Mouse (Mus musculus) liver, embryonic 16.5 days (tissue): ENCODE measurements around the gene Lipa. TPM values are rescaled to one million over a fixed set of nuclear protein-coding genes. Genes with fewer than 3 reads are reported as not detected.

ENCODE experiments used
- ATAC-seq: fragments of 200-750 bp; cut with Nextera tagmentation; 2 replicates; pipeline ENCODE4 v1.8.0; 2017; ENCODE audit warnings: low read depth, mild to moderate bottlenecking, moderate number of reproducible peaks, moderate library complexity
- H3K27ac ChIP-seq: fragments of 300-500 bp; sonication (generic); 2 replicates; pipeline ENCODE4 v1.5.1; 2014; ENCODE audit warnings: mild to moderate bottlenecking, low read length
- H3K27me3 ChIP-seq: fragments of 300-500 bp; sonication (generic); 2 replicates; pipeline ENCODE4 v1.6.1; 2014; ENCODE audit warnings: low read depth, low read length, mixed read lengths; ENCODE audit not compliant: control insufficient read depth, insufficient read depth
- H3K36me3 ChIP-seq: fragments of 300-500 bp; sonication (generic); 2 replicates; pipeline ENCODE4 v1.6.1; 2014; ENCODE audit warnings: mild to moderate bottlenecking; ENCODE audit not compliant: control insufficient read depth, insufficient read depth
- H3K4me1 ChIP-seq: fragments of 300-500 bp; sonication (generic); 2 replicates; pipeline ENCODE4 v1.6.1; 2014; ENCODE audit warnings: low read depth, low read length, mixed read lengths; ENCODE audit not compliant: control insufficient read depth
- H3K4me2 ChIP-seq: fragments of 300-500 bp; sonication (generic); 2 replicates; pipeline ENCODE4 v1.6.1; 2014; ENCODE audit warnings: low read depth, low read length, mixed read lengths
- H3K4me3 ChIP-seq: fragments of 300-500 bp; sonication (generic); 2 replicates; pipeline ENCODE4 v1.5.1; 2014; ENCODE audit warnings: low read depth, mild to moderate bottlenecking, low read length
- H3K9ac ChIP-seq: fragments of 300-500 bp; sonication (generic); 2 replicates; pipeline ENCODE4 v1.6.1; 2014; ENCODE audit warnings: low read depth, low read length
- H3K9me3 ChIP-seq: fragments of 300-500 bp; sonication (generic); replicated peaks from 2 replicates; pipeline ENCODE4 v1.6.1; 2016; ENCODE audit warnings: low read length; ENCODE audit not compliant: control insufficient read depth
- WGBS: fragments of 180-500 bp; shearing (Covaris S2); extraction: QIAGEN DNeasy Blood & Tissue Kit; methylation state at CpG from one replicate; pipeline ENCODE4 v1.1.7; 2014; ENCODE audit not compliant: insufficient replicate concordance; 5-methylcytosine and 5-hydroxymethylcytosine counted together
- polyA plus RNA-seq: library from polyadenylated mRNA; unstranded; fragments of >200 nt; fragmentation: Nextera tagmentation; extraction: Ambion mirVana; gene quantifications from 2 replicates; pipeline ENCODE4 v1.2.1, GENCODE M21; 2015

Lipa gene
- polyA plus RNA-seq, 1 experiment from 2014 or later = 53.1 TPM

GRCm38 (mm10) chr19:34517812-34518594 is 9.3 kb downstream of the Lipa start:
- H3K36me3 ChIP-seq = no peaks in the 10 kb centered on the region
- 69% methylated on average over 13 of the region's 13 CpGs for WGBS
- no peak overlapping the region for H3K4me2 ChIP-seq
- no peak overlapping the region for H3K27ac ChIP-seq
- H3K27me3 ChIP-seq = no peaks in the 10 kb centered on the region
- H3K4me3 ChIP-seq = no peak overlapping the region
- no peak overlapping the region for H3K9ac ChIP-seq
- no peak for ATAC-seq
- peaks cover 6% of the 10 kb centered on the region for H3K4me1 ChIP-seq
- no peaks in the 10 kb centered on the region for H3K9me3 ChIP-seq

- Histone ChIP-seq H3K9ac (no peak overlapping the region), H3K27me3 (no peaks in the 10 kb centered on the region), H3K4me3 (no peak overlapping the region), H3K4me2 (no peak overlapping the region), H3K27ac (no peak overlapping the region), H3K4me1 (peaks cover 6% of the 10 kb centered on the region), H3K9me3 (no peaks in the 10 kb centered on the region), H3K36me3 (no peaks in the 10 kb centered on the region)
- peak; percentile 66 for ATAC-seq
- WGBS = 63% methylated on average over 3 of the region's 3 CpGs
Measured at GRCm38 (mm10) chr19:34517197-34517596, 10.1 kb downstream of the Lipa start.

- Histone ChIP-seq H3K4me1 (peaks cover 6% of the 10 kb centered on the region), H3K4me3 (no peak overlapping the region), H3K9me3 (no peaks in the 10 kb centered on the region), H3K9ac (no peak overlapping the region), H3K27ac (no peak overlapping the region), H3K4me2 (no peak overlapping the region), H3K27me3 (no peaks in the 10 kb centered on the region), H3K36me3 (no peaks in the 10 kb centered on the region)
- no peak for ATAC-seq
- 64% methylated on average over 2 of the region's 2 CpGs for WGBS
Measured at GRCm38 (mm10) chr19:34516346-34516745, 10.9 kb downstream of the Lipa start.

- ATAC-seq = no peak
- 20% methylated on average over 3 of the region's 3 CpGs for WGBS
- Histone ChIP-seq H3K4me2 (no peak overlapping the region), H3K36me3 (no peaks in the 10 kb centered on the region), H3K27me3 (no peaks in the 10 kb centered on the region), H3K4me3 (no peak overlapping the region), H3K27ac (no peak overlapping the region), H3K9me3 (no peaks in the 10 kb centered on the region), H3K4me1 (peaks cover 6% of the 10 kb centered on the region), H3K9ac (no peak overlapping the region)
Measured at GRCm38 (mm10) chr19:34515681-34516080, 11.6 kb downstream of the Lipa start.

- no peak overlapping the region for H3K9ac ChIP-seq
- H3K4me1 ChIP-seq = no peaks in the 10 kb centered on the region; the same call in 1 of the 2 replicates
- peak overlapping the region; percentile 53 for H3K27ac ChIP-seq
- H3K9me3 ChIP-seq = no peaks in the 10 kb centered on the region
- H3K27me3 ChIP-seq = no peaks in the 10 kb centered on the region
- H3K36me3 ChIP-seq = no peaks in the 10 kb centered on the region
- WGBS = 52% methylated on average over 8 of the region's 8 CpGs
- H3K4me3 ChIP-seq = no peak overlapping the region
- peak; percentile 84 for ATAC-seq
- 0 out of 2 replicates have a peak overlapping the region, but pooled peaks have one; percentile 13 for H3K4me2 ChIP-seq
Measured at GRCm38 (mm10) chr19:34511528-34511927, 15.7 kb downstream of the Lipa start.

GRCm38 (mm10) chr19:34510717-34511116 is 16.6 kb downstream of the Lipa start:
- H3K27ac ChIP-seq = no peak overlapping the region

GRCm38 (mm10) chr19:34505161-34505721 is 22.0 kb downstream of the Lipa start:
- H3K4me2 ChIP-seq = no peak overlapping the region
- H3K9me3 ChIP-seq = no peaks in the 10 kb centered on the region
- ATAC-seq = no peak
- H3K9ac ChIP-seq = no peak overlapping the region
- no peaks in the 10 kb centered on the region for H3K36me3 ChIP-seq
- H3K4me3 ChIP-seq = no peak overlapping the region
- no peaks in the 10 kb centered on the region for H3K4me1 ChIP-seq
- H3K27ac ChIP-seq = no peak overlapping the region
- no peaks in the 10 kb centered on the region for H3K27me3 ChIP-seq
- WGBS = 73% methylated on average over 12 of the region's 12 CpGs

More at GRCm38 (mm10) chr19:34510717-34511116, 16.6 kb downstream of the Lipa start:
- ATAC-seq = no peak
- Histone ChIP-seq H3K9me3 (no peaks in the 10 kb centered on the region), H3K4me2 (no peak overlapping the region), H3K4me1 (no peaks in the 10 kb centered on the region), H3K27me3 (no peaks in the 10 kb centered on the region), H3K4me3 (no peak overlapping the region), H3K36me3 (no peaks in the 10 kb centered on the region), H3K9ac (no peak overlapping the region)
- WGBS = 74% methylated on average over 5 of the region's 5 CpGs

- 22% methylated on average over 4 of the region's 4 CpGs for WGBS
- no peaks in the 10 kb centered on the region for H3K36me3 ChIP-seq
- H3K4me1 ChIP-seq = no peaks in the 10 kb centered on the region; the same call in 1 of the 2 replicates
- no peak overlapping the region for H3K4me3 ChIP-seq
- no peak overlapping the region for H3K27ac ChIP-seq
- no peaks in the 10 kb centered on the region for H3K27me3 ChIP-seq
- no peak overlapping the region for H3K4me2 ChIP-seq
- no peak overlapping the region for H3K9ac ChIP-seq
- peak; percentile 63 for ATAC-seq
- no peaks in the 10 kb centered on the region for H3K9me3 ChIP-seq
Measured at GRCm38 (mm10) chr19:34500763-34501162, 26.5 kb downstream of the Lipa start.

GRCm38 (mm10) chr19:34496353-34496752 is 30.9 kb downstream of the Lipa start:
- peak; percentile 93 for ATAC-seq
- H3K9ac ChIP-seq = no peak overlapping the region
- peak overlapping the region; percentile 60 for H3K27ac ChIP-seq

More at GRCm38 (mm10) chr19:34496353-34496752, 30.9 kb downstream of the Lipa start:
- no peak overlapping the region for H3K4me2 ChIP-seq
- H3K36me3 ChIP-seq = no peaks in the 10 kb centered on the region
- WGBS = 59% methylated on average over 1 of the region's 1 CpGs
- no peaks in the 10 kb centered on the region; the same call in 1 of the 2 replicates for H3K4me1 ChIP-seq
- no peak overlapping the region for H3K4me3 ChIP-seq
- no peaks in the 10 kb centered on the region for H3K27me3 ChIP-seq
- no peaks in the 10 kb centered on the region for H3K9me3 ChIP-seq
